Mouse (Mus musculus): Measurements from ENCODE around the gene Evi2.

DNA sequence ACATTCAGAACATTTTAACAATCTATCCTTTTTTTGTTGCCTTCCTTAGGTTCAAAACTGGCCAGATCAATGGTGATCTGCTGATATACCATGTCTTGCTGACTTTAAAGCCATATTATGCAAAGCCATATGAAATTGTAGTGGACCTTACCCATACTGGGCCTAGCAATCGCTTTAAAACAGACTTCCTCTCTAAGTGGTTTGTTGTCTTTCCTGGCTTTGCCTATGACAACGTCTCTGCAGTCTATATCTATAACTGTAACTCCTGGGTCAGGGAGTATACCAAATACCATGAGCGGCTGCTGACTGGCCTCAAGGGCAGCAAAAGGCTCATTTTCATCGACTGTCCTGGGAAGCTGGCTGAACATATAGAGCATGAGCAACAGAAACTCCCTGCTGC lies 5.2 kb upstream of the Evi2 start:
- TF ChIP-seq EP300 (IDR thresholded peaks at IDR 0.05; ENCODE audit: low read depth) (no peak), CTCF (IDR thresholded peaks at IDR 0.05; ENCODE audit: low read depth) (no peak)

All from heart, postnatal 0 days (tissue).